Mouse (Mus musculus): ENCODE results near the gene Myh3.
"Not testable (repeated sequence)": the region's sequence is repeated elsewhere in the genome, so short reads cannot be mapped to it uniquely, and the experiment has no call there.

The Myh3 gene

GRCm38 (mm10) chr11:67077435-67077834, 665 bp upstream of the Myh3 start:
- DNase-seq (ENCODE audit: low spot score) = no peak

GRCm38 (mm10) chr11:67078888-67079287, 788 bp downstream of the Myh3 start:
- DNase-seq (ENCODE audit: low spot score) = no peak

- no peak for DNase-seq (ENCODE audit: low spot score)
Measured at GRCm38 (mm10) chr11:67079740-67080139, 1.6 kb downstream of the Myh3 start.

GRCm38 (mm10) chr11:67080168-67080567, 2.1 kb downstream of the Myh3 start:
- peak; percentile 21 for DNase-seq (ENCODE audit: low spot score)

- DNase-seq (ENCODE audit: low spot score) = no peak
Measured at GRCm38 (mm10) chr11:67081125-67081649, 3.1 kb downstream of the Myh3 start.

GRCm38 (mm10) chr11:67082188-67082587, 4.1 kb downstream of the Myh3 start:
- no peak for DNase-seq (ENCODE audit: low spot score)

- no peak for DNase-seq (ENCODE audit: low spot score)
Measured at GRCm38 (mm10) chr11:67082793-67083192, 4.7 kb downstream of the Myh3 start.

GRCm38 (mm10) chr11:67083239-67083638, 5.1 kb downstream of the Myh3 start:
- no peak for DNase-seq (ENCODE audit: low spot score)

GRCm38 (mm10) chr11:67083712-67084340, 5.7 kb downstream of the Myh3 start:
- DNase-seq (ENCODE audit: low spot score) = no peak

GRCm38 (mm10) chr11:67085489-67085888, 7.4 kb downstream of the Myh3 start:
- DNase-seq (ENCODE audit: low spot score) = peak; percentile 69

GRCm38 (mm10) chr11:67086467-67087164, 8.5 kb downstream of the Myh3 start:
- DNase-seq (ENCODE audit: low spot score) = no peak

GRCm38 (mm10) chr11:67087225-67087624, 9.1 kb downstream of the Myh3 start:
- DNase-seq (ENCODE audit: low spot score) = no peak

GRCm38 (mm10) chr11:67092354-67092753, 14.3 kb downstream of the Myh3 start:
- not testable (repeated sequence) for DNase-seq (ENCODE audit: low spot score)

- no peak for DNase-seq (ENCODE audit: low spot score)
Measured at GRCm38 (mm10) chr11:67093201-67093600, 15.1 kb downstream of the Myh3 start.

GRCm38 (mm10) chr11:67093652-67094051, 15.6 kb downstream of the Myh3 start:
- no peak for DNase-seq (ENCODE audit: low spot score)

GRCm38 (mm10) chr11:67094470-67094869, 16.4 kb downstream of the Myh3 start:
- no peak for DNase-seq (ENCODE audit: low spot score)

GRCm38 (mm10) chr11:67097709-67098108, 19.6 kb downstream of the Myh3 start:
- DNase-seq (ENCODE audit: low spot score) = no peak

GRCm38 (mm10) chr11:67098427-67098826, 20.3 kb downstream of the Myh3 start:
- no peak for DNase-seq (ENCODE audit: low spot score)

- no peak for DNase-seq (ENCODE audit: low spot score)
Measured at GRCm38 (mm10) chr11:67099241-67099640, 21.1 kb downstream of the Myh3 start.

GRCm38 (mm10) chr11:67100169-67100568, 22.1 kb downstream of the Myh3 start:
- peak; percentile 23 for DNase-seq (ENCODE audit: low spot score)

- DNase-seq (ENCODE audit: low spot score) = no peak
Measured at GRCm38 (mm10) chr11:67101713-67102112, 23.6 kb downstream of the Myh3 start.

- no peak for DNase-seq (ENCODE audit: low spot score)
Measured at GRCm38 (mm10) chr11:67103256-67103655, 25.2 kb downstream of the Myh3 start.

GRCm38 (mm10) chr11:67104242-67104641, 26.1 kb downstream of the Myh3 start:
- no peak for DNase-seq (ENCODE audit: low spot score)

GRCm38 (mm10) chr11:67104714-67105113, 26.6 kb downstream of the Myh3 start:
- DNase-seq (ENCODE audit: low spot score) = no peak
